Mouse (Mus musculus) CD4-positive, CD25-positive, alpha-beta regulatory T cell, adult 4 months (primary cell): Measurements from ENCODE around the gene Rell1. TPM values are rescaled to one million over a fixed set of nuclear protein-coding genes. Genes with fewer than 3 reads are reported as not detected.
A peak's percentile ranks its signal among the peaks of the same experiment; 100 is the strongest.
"Not testable (repeated sequence)": the region's sequence is repeated elsewhere in the genome, so short reads cannot be mapped to it uniquely, and the experiment has no call there.

Experiments
- ATAC-seq: one replicate; pipeline ENCODE4 v1.8.0; 2017
- polyA plus RNA-seq, 2 experiments: library from polyadenylated mRNA; unstranded; fragments of 100-300 nt; shearing (Covaris generic); gene quantifications; one replicate each; pipeline ENCODE4 v1.2.1; 2017

The Rell1 gene
- polyA plus RNA-seq, 2 experiments from 2014 or later = 4.4 to 6.0 TPM

DNA sequence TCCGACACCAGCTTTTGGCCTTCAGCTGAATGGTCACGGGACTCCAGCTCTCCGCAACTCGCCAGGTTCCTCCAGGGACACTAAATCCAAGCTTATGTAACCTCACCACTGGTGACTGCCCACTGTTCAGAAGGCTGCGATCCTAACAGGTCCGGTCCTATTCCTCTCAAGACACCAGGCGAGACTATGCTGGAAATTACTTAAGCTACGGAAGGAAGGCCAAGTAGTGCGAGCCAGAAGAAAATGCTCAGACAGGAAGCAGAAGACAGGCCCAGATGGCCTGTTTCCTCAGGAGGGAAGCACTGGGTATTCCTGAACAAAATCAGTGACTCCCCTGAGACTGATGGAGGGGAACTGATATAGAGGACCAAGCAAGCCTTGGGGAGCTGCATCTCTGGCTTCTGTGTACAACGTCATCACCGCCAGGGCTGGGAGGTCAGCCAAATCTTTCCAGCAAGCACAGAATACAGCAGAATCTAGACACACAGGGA, 17.2 kb downstream of the Rell1 start:
- no peak for ATAC-seq

- ATAC-seq = no peak
Measured at GRCm38 (mm10) chr5:63949195-63949594, 19.5 kb downstream of the Rell1 start.

GRCm38 (mm10) chr5:63947526-63947925, 21.2 kb downstream of the Rell1 start:
- no peak for ATAC-seq

- ATAC-seq = peak; percentile 56
Measured at GRCm38 (mm10) chr5:63943291-63943690, 25.4 kb downstream of the Rell1 start.

GRCm38 (mm10) chr5:63941891-63942290, 26.8 kb downstream of the Rell1 start:
- no peak for ATAC-seq

DNA sequence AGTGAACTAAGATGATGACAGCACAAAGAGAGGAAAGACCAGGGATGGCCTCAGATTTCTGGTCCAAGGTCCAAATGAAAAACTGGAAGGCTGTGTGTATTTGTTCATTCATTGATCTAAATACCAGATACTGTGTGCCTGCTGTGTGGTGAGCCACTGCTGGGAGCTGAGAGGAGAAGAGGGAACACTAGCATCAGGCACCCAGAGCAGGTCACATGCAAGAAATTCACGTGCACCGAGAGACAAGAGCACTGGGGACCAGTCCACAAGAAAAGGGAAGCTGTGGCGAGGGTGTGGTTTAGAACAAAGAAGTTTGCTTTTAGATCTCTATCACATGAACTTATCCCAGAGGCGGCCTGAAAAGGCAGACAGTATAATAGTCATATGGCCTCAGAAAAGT, 30.1 kb downstream of the Rell1 start:
- no peak for ATAC-seq

- ATAC-seq = no peak
Measured at GRCm38 (mm10) chr5:63936740-63937139, 32.0 kb downstream of the Rell1 start.

DNA sequence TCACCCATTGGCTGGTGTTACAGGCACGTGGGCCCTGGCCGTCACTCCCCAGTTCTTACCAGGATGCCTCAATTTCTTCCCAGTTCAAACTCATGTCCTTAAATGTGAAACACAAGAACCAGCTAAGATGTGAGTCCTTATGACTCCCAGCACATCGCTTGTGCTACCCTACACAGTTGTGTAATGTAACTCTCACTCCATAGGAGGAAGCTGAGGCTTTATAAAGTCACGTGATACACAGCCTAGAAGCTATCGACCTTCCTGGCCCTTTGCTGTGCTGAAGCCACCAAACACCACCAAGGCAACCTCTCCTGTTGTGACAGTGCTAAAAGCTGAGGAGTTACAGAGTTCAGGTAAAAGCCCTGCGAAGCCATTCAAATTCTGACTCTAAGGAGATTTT, 33.1 kb downstream of the Rell1 start:
- ATAC-seq = no peak

- ATAC-seq = no peak
Measured at GRCm38 (mm10) chr5:63932829-63933228, 35.9 kb downstream of the Rell1 start.

DNA sequence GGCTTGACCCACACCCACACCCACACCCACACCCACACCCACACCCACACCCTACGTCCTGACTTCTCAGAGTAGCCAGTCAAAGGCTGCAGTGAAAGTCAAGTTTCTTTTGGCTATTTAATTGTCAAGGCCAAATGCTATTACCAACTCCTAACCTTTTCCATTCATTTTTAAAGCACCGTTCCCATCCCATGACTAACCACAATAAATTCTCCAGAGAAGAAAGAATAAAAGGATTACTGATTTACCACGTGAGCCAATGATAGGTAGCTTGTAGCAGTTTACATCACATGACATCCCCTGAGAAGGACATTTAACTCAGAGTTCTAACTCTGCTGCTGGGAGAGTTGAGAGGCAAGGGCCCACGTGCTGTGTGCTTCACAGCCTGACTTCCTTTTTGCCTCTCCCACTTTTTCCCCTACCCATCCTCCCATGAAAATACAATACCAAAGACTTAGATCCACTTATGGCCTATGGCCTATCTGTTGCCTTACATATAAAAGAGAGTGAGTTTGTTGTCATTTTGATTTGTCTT, 37.8 kb downstream of the Rell1 start:
- ATAC-seq = no peak

DNA sequence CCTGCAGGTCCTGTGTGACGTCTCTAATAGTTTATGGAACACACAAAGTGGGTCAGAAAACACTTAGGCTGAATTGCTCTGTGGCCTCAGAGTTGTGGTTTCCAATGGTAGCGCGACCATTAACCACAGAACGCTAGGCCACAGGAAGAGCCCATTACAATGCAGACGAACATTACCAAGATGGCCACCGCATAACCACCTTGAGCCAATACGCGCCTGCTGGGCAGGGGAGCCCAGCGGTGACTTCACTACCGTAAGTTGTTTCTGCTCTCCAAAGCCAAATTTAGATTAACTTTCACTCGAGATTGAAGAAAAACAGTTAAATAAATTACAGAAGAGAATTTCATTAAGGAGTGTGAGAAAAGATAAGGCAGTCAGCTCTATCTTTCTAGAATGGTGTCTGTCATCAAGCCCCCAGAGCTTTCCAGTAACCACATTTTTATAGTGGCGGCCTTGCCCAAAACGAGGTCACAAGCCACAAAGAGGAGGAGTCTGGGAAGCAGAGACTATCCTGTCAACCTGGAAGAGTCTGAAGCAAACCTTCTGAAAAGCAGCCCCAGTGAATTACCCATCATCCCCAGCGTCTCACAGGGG, 43.6 kb downstream of the Rell1 start:
- ATAC-seq = no peak

DNA sequence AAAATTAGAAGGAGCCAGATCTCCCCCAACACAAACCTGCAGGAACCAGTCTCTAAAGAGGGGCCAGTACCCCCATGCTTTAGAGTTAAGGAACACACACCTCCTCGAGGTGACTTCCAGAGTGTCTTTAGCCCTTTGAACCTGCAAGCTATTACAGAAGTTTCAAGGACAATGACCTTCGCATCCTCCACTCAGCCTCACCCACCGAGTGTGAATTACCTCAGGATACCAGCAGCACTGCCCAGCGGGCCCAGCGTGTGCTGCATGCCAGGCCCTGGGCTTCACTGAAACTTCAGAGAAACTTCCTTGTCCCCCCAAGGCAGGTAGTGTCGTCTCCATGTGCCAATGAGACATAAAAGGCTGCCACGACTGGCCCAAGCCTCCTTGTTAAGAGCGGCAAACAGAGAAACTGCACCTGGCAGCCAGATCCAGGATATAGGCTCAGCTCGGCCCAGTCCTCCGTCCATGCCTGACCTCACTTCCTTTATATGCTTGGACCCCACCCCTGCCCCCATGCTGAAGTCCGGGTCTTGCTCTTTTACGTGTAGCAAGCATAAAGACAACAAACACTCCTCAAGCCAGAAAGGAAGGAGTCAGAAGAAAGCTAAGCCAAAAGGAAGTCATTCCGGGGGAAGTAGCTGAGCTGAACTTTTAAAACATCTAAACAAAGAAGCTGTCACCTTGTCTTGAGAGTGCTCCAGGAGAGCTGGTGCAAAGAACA, 45.2 kb downstream of the Rell1 start:
- ATAC-seq = no peak

DNA sequence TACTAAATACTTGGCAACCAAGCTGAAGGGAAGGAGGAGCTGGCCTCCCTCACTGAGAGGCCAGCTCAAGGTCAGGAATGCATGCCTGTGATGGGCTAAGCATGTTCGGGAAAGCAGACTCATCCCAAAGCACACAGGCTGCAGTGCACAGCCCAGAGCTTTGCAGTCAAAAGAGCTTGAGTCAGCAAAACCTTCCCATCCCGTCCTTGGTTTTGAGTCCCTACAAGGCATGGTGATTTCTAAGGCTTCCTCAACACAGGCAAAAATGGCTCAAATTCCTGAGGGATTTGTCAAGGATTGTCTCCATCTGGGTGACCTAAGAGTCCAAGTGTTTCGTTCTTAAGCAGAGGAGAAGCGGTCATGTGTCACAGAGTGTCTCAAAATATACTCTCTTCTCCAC, 50.5 kb downstream of the Rell1 start:
- no peak for ATAC-seq

GRCm38 (mm10) chr5:63916457-63917139, 52.1 kb downstream of the Rell1 start:
- no peak for ATAC-seq

DNA sequence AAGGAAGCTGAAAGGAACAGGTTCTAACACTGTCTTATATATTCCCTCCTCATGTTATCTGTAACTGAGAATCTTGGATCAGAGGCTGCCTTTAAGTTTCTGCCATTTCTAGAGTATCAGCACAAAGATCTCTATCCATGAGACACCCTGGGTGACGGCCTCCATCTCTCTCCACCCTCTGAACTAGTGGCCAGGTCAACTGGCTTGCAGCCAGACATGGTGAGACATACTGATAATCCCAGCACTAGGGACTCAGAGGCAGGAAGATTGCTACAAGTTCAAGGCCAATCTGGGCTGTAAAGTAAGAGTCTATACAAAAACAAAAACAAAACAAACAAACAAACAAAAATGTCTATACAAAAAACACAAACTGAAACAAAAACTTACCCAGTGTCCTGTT, 53.8 kb downstream of the Rell1 start:
- ATAC-seq = no peak

GRCm38 (mm10) chr5:63910171-63910960, 58.3 kb downstream of the Rell1 start:
- no peak for ATAC-seq

DNA sequence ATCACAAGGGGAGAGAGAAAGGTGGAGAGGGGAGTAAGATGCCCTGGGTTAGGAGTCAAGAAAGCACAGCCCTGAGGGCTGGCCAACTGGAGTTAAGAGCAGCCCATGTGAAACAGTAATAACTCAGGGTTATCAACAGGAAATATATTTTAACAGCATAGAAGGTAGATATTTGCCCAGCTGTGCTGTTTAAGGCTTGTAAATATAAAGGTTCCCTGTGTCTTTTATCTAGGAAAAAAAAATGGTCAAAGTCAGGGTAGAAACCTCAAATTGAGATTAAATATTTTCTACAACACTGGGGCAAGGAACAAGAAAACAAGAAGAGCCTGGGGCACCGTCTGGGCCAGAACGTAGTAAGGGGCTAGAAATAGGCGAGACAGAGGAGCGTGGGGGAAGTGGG, 61.2 kb downstream of the Rell1 start:
- ATAC-seq = no peak

DNA sequence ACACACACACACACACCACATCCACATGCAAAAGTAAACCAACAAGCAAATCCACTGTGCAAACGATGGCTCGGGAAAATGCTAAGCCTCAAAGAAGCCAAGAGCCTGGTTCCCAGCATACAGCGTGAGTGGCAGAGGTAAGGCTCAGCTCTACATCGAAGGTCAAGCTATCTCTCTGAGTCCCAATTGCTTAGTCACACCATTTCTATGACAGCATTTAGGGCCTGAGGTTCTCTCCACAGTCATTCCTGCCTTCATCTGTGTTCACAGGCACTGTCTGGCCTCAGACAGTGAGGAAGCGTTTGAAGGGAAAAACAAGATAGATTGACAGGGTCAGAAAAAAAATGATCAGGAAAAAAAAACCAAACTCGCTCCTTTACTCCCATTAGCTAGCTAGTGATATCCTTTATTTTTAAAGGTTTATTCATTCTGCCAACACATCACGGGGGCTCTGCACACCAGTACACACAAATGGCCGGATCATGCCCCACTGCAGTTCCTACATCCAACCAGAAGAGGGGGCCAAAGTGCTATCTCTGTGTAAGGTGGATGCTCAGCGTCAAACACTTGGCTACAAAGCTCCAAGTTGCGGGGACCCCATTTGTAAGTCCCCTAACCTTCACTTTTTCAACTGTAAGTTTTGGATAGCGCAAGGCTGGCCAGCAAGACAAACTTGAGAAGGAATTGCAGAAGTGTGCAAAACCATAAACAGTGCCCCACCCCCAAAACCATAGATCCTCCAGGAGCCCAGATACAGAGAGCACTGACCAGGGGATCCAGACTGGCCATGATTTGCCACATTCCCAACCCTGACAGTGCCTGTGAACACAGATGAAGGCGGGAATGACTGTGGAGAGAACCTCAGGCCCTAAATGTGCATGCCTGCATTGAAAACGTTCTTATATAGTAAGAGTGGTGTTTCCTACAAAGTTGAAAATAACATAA, 62.3 kb downstream of the Rell1 start:
- ATAC-seq = peak; percentile 96

GRCm38 (mm10) chr5:63903329-63903728, 65.4 kb downstream of the Rell1 start:
- no peak for ATAC-seq

- no peak for ATAC-seq
Measured at GRCm38 (mm10) chr5:63897820-63898110, 70.9 kb downstream of the Rell1 start.

DNA sequence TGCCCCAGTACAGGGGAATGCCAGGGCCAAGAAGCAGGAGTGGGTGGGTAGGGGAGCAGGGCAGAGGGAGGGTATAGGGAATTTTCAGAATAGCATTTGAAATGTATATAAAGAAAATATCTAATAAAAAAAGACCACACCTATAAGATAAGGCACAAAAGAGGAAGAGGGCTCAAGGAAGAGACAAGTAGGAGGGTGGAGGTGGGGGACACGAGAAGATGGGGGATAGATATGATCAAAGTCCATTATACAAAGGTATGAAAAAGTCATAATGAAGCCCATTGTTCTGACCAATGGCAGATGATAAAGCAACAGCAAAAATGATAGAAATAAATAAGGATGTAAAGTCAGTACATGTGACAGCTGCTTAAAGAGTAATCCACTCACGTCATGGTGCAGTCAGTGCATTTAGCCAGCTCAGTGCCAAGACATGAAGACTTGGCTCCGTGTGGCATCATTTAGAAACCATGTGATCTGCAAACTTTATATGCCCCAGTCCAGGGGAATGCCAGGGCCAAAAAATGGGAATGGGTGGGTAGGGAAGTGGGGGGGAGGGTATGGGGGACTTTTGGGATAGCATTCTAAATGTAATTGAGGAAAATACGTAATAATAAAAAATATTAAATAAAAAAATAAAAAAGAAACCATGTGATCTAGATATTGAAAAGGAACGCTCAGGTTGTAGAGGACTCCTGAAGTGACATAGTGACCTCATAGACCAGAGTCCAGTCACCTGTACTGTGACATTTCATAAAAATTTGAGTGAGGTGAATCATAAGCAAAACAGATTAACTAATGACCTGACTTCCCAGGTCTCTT, 71.5 kb downstream of the Rell1 start:
- not testable (repeated sequence) for ATAC-seq
